Mouse (Mus musculus) midbrain, embryonic 13.5 days (tissue): Measurements from ENCODE around the gene Siah1a. TPM values are rescaled to one million over a fixed set of nuclear protein-coding genes. Genes with fewer than 3 reads are reported as not detected.

Source experiments
- ATAC-seq: fragments of 200-750 bp; cut with Nextera tagmentation; 2 replicates; pipeline ENCODE4 v1.8.0; 2017; ENCODE audit warnings: mild to moderate bottlenecking, moderate TSS enrichment, moderate library complexity
- H3K27ac ChIP-seq: fragments of 300-500 bp; sonication (generic); 2 replicates; pipeline ENCODE4 v1.5.1; 2015; ENCODE audit warnings: inconsistent platforms, mild to moderate bottlenecking, moderate library complexity
- H3K27me3 ChIP-seq: fragments of 300-500 bp; sonication (generic); 2 replicates; pipeline ENCODE4 v1.6.1; 2015; ENCODE audit warnings: mild to moderate bottlenecking, inconsistent platforms
- H3K36me3 ChIP-seq: fragments of 300-500 bp; sonication (generic); 2 replicates; pipeline ENCODE4 v1.6.1; 2015; ENCODE audit warnings: mild to moderate bottlenecking, inconsistent platforms
- H3K4me1 ChIP-seq: fragments of 300-500 bp; sonication (generic); replicated peaks from 2 replicates; pipeline ENCODE4 v1.6.1; 2015; ENCODE audit warnings: inconsistent platforms
- H3K4me2 ChIP-seq: fragments of 300-500 bp; sonication (generic); replicated peaks from 2 replicates; pipeline ENCODE4 v1.6.1; 2015; ENCODE audit warnings: moderate library complexity, mild to moderate bottlenecking, inconsistent platforms
- H3K4me3 ChIP-seq: fragments of 300-500 bp; sonication (generic); replicated peaks from 2 replicates; pipeline ENCODE4 v1.5.1; 2015; ENCODE audit warnings: mild to moderate bottlenecking, inconsistent platforms
- H3K9ac ChIP-seq: fragments of 300-500 bp; sonication (generic); replicated peaks from 2 replicates; pipeline ENCODE4 v1.6.1; 2015; ENCODE audit warnings: mild to moderate bottlenecking, inconsistent platforms
- H3K9me3 ChIP-seq: fragments of 300-500 bp; sonication (generic); 2 replicates; pipeline ENCODE4 v1.6.1; 2016; ENCODE audit warnings: mild to moderate bottlenecking, inconsistent platforms
- WGBS: fragments of 180-500 bp; shearing (Covaris S2); methylation state at CpG from one replicate; pipeline ENCODE4 v1.1.7; 2015; 5-methylcytosine and 5-hydroxymethylcytosine counted together
- polyA plus RNA-seq: library from polyadenylated mRNA; unstranded; fragments of >200 nt; fragmentation: Nextera tagmentation; extraction: Ambion mirVana; gene quantifications from 2 replicates; pipeline ENCODE4 v1.2.1, GENCODE M21; 2015

Gene Siah1a
- polyA plus RNA-seq, 1 experiment from 2014 or later = 91.0 TPM

DNA sequence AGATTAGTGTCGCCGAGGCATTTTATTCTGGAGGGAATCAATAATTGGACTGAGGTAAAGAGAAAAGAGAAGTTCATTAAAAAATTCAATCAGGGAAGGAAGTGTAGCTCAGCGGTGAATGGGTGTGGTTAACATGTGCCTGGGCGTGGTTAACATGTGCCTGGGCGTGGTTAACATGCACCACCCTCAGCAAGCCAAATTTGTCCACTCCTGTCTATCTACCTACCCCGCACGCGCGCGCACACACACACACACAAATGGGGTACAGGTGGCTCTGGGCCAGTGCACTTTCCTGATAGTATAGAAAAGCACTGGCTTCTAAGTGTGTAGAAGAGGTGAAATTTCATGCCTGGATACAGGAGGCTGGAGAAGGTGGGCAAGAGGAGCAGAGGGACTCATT is 19.4 kb upstream of the Siah1a start:
- no peak for ATAC-seq
- no peak overlapping the region for H3K9ac ChIP-seq
- H3K27ac ChIP-seq = no peak overlapping the region
- H3K27me3 ChIP-seq = no peaks in the 10 kb centered on the region
- no peak overlapping the region for H3K4me3 ChIP-seq
- H3K4me2 ChIP-seq = no peak overlapping the region
- no peaks in the 10 kb centered on the region for H3K4me1 ChIP-seq
- H3K36me3 ChIP-seq = no peaks in the 10 kb centered on the region
- WGBS = 91% methylated on average over 10 of the region's 10 CpGs
- no peaks in the 10 kb centered on the region for H3K9me3 ChIP-seq

DNA sequence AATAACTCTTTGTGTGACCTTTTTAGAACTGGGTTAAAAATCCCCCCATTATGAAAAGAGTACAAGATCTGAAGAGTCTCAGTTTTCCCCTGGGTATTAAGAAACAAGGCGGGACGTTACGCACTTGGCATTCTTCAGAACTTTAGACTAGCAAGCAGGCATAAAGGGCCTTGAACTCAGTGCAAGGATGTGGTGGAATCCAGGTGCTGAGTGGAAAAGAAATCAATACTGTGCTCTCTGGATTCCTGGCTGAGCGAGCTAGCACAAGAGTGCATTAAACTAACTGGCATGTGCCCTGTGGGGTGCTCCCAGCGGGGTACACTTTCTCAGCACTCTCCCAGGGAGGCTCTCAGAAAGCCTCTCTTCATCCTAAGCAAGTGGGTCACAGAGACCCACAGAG is 17.1 kb upstream of the Siah1a start:
- no peaks in the 10 kb centered on the region for H3K36me3 ChIP-seq
- WGBS = 53% methylated on average over 5 of the region's 5 CpGs
- no peak for ATAC-seq

DNA sequence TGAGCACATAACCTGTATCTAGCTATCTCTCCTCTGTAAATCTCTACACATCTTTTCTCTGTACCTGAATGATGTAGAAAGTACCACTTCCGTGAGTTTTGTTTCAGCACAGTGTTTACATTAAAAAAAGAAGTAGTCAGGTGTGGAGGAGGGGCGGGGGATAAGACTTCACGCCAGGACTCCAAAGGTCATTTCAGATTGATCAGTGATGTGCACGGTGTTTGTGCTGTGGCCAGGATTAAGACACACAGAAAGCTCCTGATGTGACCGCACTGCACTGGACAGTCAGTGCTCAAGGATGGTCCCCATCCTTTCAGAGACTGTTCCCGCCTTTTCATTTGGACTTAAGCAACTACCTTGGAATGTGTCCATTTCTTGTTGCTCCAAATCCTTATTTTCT is 15.0 kb upstream of the Siah1a start:
- Histone ChIP-seq H3K4me1 (peaks cover 6% of the 10 kb centered on the region), H3K36me3 (no peaks in the 10 kb centered on the region), H3K9ac (no peak overlapping the region), H3K27ac (no peak overlapping the region), H3K9me3 (no peaks in the 10 kb centered on the region), H3K27me3 (no peaks in the 10 kb centered on the region), H3K4me2 (no peak overlapping the region), H3K4me3 (no peak overlapping the region)
- no peak for ATAC-seq
- 53% methylated on average over 6 of the region's 6 CpGs for WGBS

More for the DNA sequence above, 17.1 kb upstream of the Siah1a start:
- no peak overlapping the region for H3K9ac ChIP-seq
- H3K4me2 ChIP-seq = no peak overlapping the region
- no peak overlapping the region for H3K27ac ChIP-seq
- H3K27me3 ChIP-seq = no peaks in the 10 kb centered on the region
- H3K4me3 ChIP-seq = no peak overlapping the region
- H3K9me3 ChIP-seq = no peaks in the 10 kb centered on the region
- H3K4me1 ChIP-seq = no peaks in the 10 kb centered on the region

DNA sequence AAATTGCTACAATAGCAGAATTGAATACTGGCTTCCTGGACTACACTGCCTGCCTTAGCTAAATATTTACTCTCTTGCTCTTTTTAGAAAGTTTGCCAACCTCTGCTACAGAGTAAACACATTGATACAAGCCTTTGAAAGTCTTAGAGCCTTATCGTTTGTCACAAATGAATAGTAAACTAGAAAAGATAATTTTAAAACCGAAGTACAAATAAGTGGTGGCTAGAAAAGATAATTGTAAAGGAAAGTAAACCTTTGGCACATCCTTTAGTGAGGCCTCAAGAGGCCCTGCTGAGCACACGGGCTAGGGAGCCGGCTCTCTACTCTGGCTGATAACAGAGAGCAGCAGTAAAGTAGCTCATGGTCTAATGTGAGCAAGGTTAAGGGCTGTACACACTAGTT is 13.4 kb upstream of the Siah1a start:
- no peak for ATAC-seq
- 57% methylated on average over 4 of the region's 4 CpGs for WGBS
- Histone ChIP-seq H3K4me2 (no peak overlapping the region), H3K27me3 (no peaks in the 10 kb centered on the region), H3K9me3 (no peaks in the 10 kb centered on the region), H3K36me3 (no peaks in the 10 kb centered on the region), H3K9ac (no peak overlapping the region), H3K4me3 (no peak overlapping the region), H3K27ac (no peak overlapping the region), H3K4me1 (peaks cover 6% of the 10 kb centered on the region)

DNA sequence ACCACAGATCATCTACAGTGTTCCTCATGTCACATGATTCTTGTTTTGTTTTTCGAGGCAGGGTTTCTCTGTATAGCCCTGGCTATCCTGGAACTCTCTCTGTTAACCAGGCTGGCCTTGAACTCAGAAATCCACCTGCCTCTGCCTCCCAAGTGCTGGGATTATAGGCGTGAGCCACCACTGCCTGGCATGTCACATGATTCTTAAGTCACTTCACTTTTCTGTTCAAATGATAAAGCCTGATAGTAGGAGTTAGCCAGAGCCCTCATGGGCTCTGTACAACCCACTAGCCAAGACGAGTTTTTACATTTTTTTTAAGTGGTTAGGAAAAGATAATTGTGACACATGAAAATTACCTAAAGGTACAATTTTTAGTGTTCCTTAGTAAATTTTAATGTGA is 12.9 kb upstream of the Siah1a start:
- no peaks in the 10 kb centered on the region for H3K27me3 ChIP-seq
- H3K27ac ChIP-seq = no peak overlapping the region
- peaks cover 6% of the 10 kb centered on the region for H3K4me1 ChIP-seq
- ATAC-seq = no peak
- H3K4me2 ChIP-seq = no peak overlapping the region
- no peak overlapping the region for H3K4me3 ChIP-seq
- H3K9ac ChIP-seq = no peak overlapping the region
- H3K36me3 ChIP-seq = no peaks in the 10 kb centered on the region
- WGBS = 76% methylated on average over 3 of the region's 3 CpGs
- H3K9me3 ChIP-seq = no peaks in the 10 kb centered on the region

DNA sequence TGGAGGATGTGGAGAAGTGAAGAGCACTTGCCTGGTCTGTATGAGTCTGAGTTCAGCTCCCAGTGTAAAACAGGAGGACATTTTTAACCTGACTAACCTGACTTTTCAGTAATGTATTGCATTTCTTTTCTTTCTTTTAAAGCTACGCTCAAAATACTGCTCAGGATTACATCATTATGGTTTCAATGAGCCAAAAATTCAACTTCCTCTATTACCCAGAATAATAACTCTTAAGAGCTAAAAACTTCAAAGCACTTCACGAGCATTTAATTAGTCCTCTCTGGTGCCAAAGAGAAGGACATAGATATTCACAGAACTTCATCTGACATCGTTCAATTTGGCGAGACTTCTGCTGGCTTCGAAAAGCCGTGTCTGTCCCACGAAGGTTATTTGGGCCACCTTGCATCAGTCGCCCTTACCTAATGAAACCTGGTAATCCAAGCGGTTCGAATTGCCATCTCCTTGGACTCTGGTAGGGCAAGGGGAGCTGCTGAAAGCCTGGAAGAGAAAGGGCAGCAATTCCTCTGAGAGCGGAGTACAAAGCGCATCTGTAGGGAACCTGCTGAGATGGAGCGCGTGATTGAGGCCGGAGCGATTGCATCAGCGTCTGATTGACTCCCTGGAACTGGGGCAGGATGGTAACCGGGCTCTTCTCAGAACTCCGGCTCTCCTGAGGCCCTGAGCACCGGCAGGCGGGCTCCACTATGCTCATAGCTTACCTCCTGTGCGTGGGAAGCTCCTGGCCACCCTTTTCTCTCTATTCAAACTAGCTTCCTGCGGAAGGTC is 11.4 kb upstream of the Siah1a start:
- Histone ChIP-seq H3K4me3 (peak overlapping the region; percentile 4; the same call in 1 of the 2 replicates), H3K36me3 (no peaks in the 10 kb centered on the region), H3K9me3 (no peaks in the 10 kb centered on the region), H3K4me2 (peak overlapping the region; percentile 45), H3K9ac (peak overlapping the region; percentile 37), H3K4me1 (peaks cover 6% of the 10 kb centered on the region), H3K27me3 (no peaks in the 10 kb centered on the region), H3K27ac (no peak overlapping the region)
- 19% methylated on average over 23 of the region's 23 CpGs for whole genome bisulfite sequencing
- 0 out of 2 replicates have a peak, but pooled peaks have one; percentile 30 for ATAC-seq

DNA sequence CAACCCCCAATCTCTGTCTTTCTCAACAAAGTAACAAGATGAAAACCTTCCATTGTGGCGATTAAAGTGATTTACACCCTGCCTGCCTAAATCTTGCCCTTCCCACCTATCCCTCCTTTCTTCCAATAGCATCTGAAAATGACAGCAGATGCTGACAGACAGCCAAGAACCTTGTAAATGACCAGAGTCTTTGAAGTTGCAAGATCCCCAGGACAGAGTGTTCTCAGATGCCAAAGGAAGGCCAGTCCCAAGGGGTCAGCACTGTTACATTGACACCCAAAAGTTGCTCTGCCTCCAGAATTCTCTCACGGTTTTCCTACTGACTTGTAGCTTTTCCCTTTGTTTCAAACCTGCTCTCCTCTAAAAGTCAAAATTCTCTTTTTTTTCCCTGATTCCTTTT is 4.1 kb upstream of the Siah1a start:
- no peak for ATAC-seq
- WGBS = 53% methylated on average over 2 of the region's 2 CpGs

DNA sequence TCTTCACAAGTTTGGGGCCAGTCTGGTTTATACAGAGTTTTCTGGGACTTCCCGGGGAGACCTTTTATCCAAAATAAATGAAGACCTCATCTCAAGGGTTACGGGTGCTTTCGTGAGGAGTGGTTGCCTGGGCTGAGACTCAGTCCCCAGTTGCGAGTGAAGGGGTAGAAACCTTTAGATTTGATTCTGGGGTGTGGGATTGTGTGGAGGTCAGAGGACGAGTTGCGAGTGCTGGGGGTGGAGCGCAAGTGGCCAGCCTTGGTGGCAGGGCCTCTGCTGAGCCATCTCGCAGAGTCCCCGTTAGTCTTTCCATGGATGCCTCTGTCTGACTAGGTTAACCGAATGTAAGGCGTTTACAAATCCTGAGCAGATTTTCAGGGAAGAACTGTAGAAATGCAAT is 777 bp upstream of the Siah1a start:
- ATAC-seq = peak; percentile 47

More for the DNA sequence above, 4.1 kb upstream of the Siah1a start:
- Histone ChIP-seq H3K4me3 (no peak overlapping the region), H3K27ac (no peak overlapping the region), H3K9me3 (no peaks in the 10 kb centered on the region), H3K36me3 (no peaks in the 10 kb centered on the region), H3K4me1 (peaks cover 10% of the 10 kb centered on the region), H3K9ac (no peak overlapping the region), H3K4me2 (no peak overlapping the region), H3K27me3 (no peaks in the 10 kb centered on the region)

DNA sequence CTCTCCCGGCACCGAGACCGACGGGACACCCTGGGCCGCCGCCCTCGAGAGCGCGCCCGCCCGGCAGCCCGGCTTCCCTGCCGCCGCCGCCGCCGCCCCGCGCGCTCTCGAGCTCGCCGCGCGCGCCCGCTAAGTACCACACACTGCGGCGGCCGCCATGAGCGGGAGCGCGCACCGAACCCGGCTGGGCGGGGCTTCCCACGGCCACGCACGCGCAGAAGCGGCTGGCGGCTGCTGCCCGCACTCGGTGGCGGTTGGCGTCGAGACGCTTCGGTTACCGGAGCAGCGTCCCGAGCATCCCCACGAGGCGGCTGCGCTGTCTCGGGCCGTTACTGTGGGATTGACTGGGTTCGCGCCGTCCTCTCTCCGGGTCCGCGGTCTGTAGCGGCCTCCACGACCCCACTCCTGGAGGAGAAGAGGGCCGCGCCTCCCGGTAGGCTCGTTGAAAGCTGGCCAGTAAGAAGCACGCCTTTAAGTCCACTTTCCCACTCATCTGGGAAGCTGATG is 254 bp upstream of the Siah1a start:
- Histone ChIP-seq H3K9ac (peak overlapping the region; percentile 97), H3K4me2 (peak overlapping the region; percentile 78), H3K27me3 (no peaks in the 10 kb centered on the region), H3K4me1 (peaks cover 41% of the 10 kb centered on the region), H3K4me3 (peak overlapping the region; percentile 80), H3K9me3 (no peaks in the 10 kb centered on the region), H3K27ac (peak overlapping the region; percentile 98), H3K36me3 (no peaks in the 10 kb centered on the region)
- under 1% methylated on average over 61 of the region's 70 CpGs for WGBS
- peak; percentile 88 for ATAC-seq

More for the DNA sequence above, 777 bp upstream of the Siah1a start:
- Histone ChIP-seq H3K4me1 (peaks cover 38% of the 10 kb centered on the region), H3K4me2 (peak overlapping the region; percentile 78), H3K27me3 (no peaks in the 10 kb centered on the region), H3K36me3 (no peaks in the 10 kb centered on the region), H3K9ac (peak overlapping the region; percentile 97), H3K4me3 (peak overlapping the region; percentile 80), H3K27ac (peak overlapping the region; percentile 98), H3K9me3 (no peaks in the 10 kb centered on the region)
- WGBS = 2% methylated on average over 11 of the region's 11 CpGs

DNA sequence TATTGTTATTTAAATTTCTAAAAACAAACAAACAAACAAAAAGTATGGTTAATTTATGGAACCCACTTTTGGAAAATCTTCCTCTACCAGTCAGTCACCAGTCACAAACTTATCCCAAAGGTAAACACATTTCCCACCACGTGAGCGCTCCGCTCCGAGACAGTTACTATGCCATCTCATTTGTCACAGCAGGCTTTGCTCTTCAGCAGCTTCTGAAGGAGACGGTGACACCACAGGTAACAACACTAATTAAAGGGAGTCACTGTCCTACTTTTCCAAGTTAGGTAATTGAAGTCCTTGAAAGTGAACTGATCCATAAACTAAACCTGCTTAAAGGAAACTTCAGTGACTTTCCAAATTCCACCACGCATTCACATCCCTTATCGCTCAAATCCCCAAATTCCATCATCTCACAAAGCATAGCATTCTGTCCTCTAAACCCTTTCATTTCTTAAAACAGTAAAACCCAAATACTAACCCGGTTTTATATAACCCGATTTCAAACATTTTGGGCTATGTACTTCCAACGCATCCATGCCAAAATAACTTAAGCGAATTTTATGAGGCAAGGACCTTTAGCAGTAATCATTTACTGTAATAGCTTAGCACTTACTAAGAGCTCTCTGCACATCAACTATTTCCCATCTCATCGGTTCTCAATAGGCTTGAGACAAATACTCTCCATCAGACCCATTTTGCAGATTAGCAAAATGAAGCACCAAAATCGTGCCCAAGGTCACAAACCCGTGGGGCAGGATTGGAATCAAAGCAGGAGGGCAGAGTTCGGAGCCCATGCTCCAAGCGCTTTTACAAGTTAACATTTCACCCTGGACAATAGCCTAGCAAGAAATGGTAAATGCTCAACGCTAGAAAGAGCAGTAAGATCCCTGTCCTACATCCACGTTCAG is 1.2 kb downstream of the Siah1a start:
- 4% methylated on average over 18 of the region's 18 CpGs for WGBS
- H3K9ac ChIP-seq = peak overlapping the region; percentile 97
- no peaks in the 10 kb centered on the region for H3K27me3 ChIP-seq
- H3K9me3 ChIP-seq = no peaks in the 10 kb centered on the region
- H3K27ac ChIP-seq = peak overlapping the region; percentile 98
- no peaks in the 10 kb centered on the region for H3K36me3 ChIP-seq
- peak; percentile 7; the same call in 1 of the 2 replicates for ATAC-seq
- H3K4me3 ChIP-seq = peak overlapping the region; percentile 80
- peaks cover 41% of the 10 kb centered on the region for H3K4me1 ChIP-seq
- H3K4me2 ChIP-seq = peak overlapping the region; percentile 79

DNA sequence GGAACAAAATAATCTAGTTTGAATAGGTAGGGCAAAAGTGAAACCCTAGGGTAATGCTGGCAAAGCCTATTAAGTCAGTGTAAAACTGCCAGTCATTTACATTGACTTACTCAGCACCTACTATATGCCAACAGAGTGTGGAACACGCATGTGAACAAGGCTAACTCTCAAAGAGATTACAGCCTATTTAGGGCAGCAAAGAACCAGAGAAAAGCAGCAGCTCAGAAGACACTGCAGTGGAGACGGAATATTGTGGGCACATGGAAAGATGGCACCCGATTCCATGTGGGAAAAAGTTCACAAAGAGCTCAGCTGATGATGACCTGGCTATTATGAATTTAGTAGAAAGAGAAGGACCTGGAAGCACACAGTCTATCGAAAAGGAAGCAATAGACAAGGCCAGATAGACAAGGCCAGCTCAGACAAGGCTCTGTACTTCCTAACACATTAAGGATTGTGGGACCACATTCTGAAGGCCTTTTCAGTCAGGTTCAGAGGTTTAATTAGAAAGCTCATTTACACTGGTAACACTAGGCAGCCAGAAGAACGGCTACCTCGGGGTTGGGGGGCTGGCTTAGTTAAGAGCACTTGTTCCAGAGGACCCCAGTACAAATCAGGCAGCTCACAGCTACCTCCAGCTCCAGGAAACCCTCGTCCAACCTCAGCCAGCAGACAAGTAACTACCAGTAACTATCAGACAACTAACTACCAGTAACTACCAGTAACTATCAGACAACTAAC is 3.0 kb downstream of the Siah1a start:
- 0 out of 2 replicates have a peak overlapping the region, but pooled peaks have one; percentile 4 for H3K4me3 ChIP-seq
- no peaks in the 10 kb centered on the region for H3K27me3 ChIP-seq
- ATAC-seq = no peak
- peaks cover 41% of the 10 kb centered on the region for H3K4me1 ChIP-seq
- H3K36me3 ChIP-seq = no peaks in the 10 kb centered on the region
- no peak overlapping the region for H3K27ac ChIP-seq
- H3K9me3 ChIP-seq = no peaks in the 10 kb centered on the region
- H3K4me2 ChIP-seq = 0 out of 2 replicates have a peak overlapping the region, but pooled peaks have one; percentile 19
- no peak overlapping the region for H3K9ac ChIP-seq
- 75% methylated on average over 7 of the region's 7 CpGs for WGBS
